Mouse (Mus musculus) duodenum, adult 2 months (tissue): ENCODE measurements around the gene Schip1. TPM values are rescaled to one million over a fixed set of nuclear protein-coding genes. Genes with fewer than 3 reads are reported as not detected.

Experiments
- polyA plus RNA-seq: library from polyadenylated mRNA; depleted of rRNA; stranded (reverse); fragments of >200 nt; gene quantifications from 2 replicates; pipeline ENCODE4 v1.2.3, GENCODE M21; 2012; ENCODE audit warnings: low replicate concordance; rRNA removed

Gene Schip1
- 2.8 and 3.3 TPM in 2 replicates for polyA plus RNA-seq

GRCm38 (mm10) chr3:68064731-68065130 is at the start of gene Schip1:
Gene Schip1 (plus strand): TSS chr3:68064802.

Other genes starting within 250 kb of the Schip1 start
- gene Iqcj, start 172.6 kb upstream of the Schip1 start, polyA plus RNA-seq: not detected in 2 replicates
- gene Iqschfp, start 172.6 kb upstream of the Schip1 start, polyA plus RNA-seq: not detected in 2 replicates